Mouse (Mus musculus): ENCODE results near the gene Rpl4. TPM values are rescaled to one million over a fixed set of nuclear protein-coding genes. Genes with fewer than 3 reads are reported as not detected.

The Rpl4 gene
- total RNA-seq, 2 experiments from 2014 or later: 433 to 462 TPM

Small RNAs within 50 kb of the gene (microRNA-seq; reads per million reads assigned to microRNA genes)
- gene Gm24106: not detected

Other genes starting within 250 kb of the Rpl4 start
- gene Smad6, start 151.3 kb upstream of the Rpl4 start, total RNA-seq (2021): 10 to 100 TPM in 1 of 2 experiments, 1 to 10 TPM in 1; 9.8 to 13.6 TPM
- gene Lctl, start 56.2 kb upstream of the Rpl4 start, total RNA-seq (2021): not detected
- under 1 TPM; 0.42 to 0.62 TPM for gene Zwilch, start 271 bp upstream of the Rpl4 start, total RNA-seq (2021)
- 10 to 100 TPM; 21.6 to 23.5 TPM for gene Snapc5, start 5.9 kb downstream of the Rpl4 start, total RNA-seq (2021)
- 1 to 10 TPM; 1.7 to 2.0 TPM for gene Uchl4, start 61.8 kb downstream of the Rpl4 start, total RNA-seq (2021)
- 10 to 100 TPM; 49.6 to 55.2 TPM for gene Map2k1, start 80.3 kb downstream of the Rpl4 start, total RNA-seq (2021)
- gene Tipin, start 108.2 kb downstream of the Rpl4 start, total RNA-seq (2021): 10 to 100 TPM in 1 of 2 experiments, 1 to 10 TPM in 1; 10.0 to 10.8 TPM
- gene Dis3l, start 167.9 kb downstream of the Rpl4 start, total RNA-seq (2021): 10 to 100 TPM; 24.5 to 26.4 TPM
- gene Megf11, start 212.3 kb downstream of the Rpl4 start, total RNA-seq (2021): 1 to 10 TPM in 1 of 2 experiments, under 1 TPM in 1; 0.96 to 2.0 TPM

Measured in heart, postnatal 25 days (tissue).